In the genomic region with DNA sequence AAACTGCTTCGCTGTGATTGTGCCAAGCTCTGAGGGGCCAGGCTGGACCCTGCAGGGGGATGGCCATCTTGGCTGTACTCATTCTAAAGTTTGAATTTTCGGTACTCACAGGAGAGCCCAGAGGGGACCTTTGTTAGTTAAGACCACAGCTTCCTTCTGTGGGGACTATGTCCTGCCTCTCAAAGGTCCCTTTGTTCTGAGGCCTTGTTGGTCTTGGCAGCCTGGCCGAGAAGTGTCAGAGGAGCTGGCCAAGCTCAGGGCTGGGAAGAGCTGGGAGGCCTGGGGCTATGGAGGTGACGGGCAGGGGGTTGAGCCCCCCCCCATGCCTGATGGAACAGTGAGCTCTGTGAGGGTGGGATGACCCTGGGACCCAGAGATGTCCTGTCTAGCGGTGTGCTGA, we compare ENCODE assay signal across 11 mouse cellular contexts. TPM values are rescaled to one million over a fixed set of nuclear protein-coding genes. Genes with fewer than 3 reads are reported as not detected.
DNase-seq lines count a peak whose midpoint lies in the region; ATAC-seq and TF ChIP-seq lines count a peak whose summit lies in the region.
"Had no signal": no experiment of that assay in that cellular context is flagged by ENCODE, and none has a peak within 500 bp of the region (broad histone marks: within the 10 kb centered on the region; RNA-seq: fewer than 3 reads in every experiment).

No protein-coding gene starts in this region.

- no peak for TF ChIP-seq POLR2A in heart, adult 2 months (IDR thresholded peaks at IDR 0.05; ENCODE audit: insufficient read depth, low read depth, low read length)

- H3K27ac ChIP-seq in heart, embryonic 10.5 days = peak overlapping the region; percentile 52
- H3K27ac ChIP-seq in heart, adult 2 months = no peak overlapping the region
- peak overlapping the region; percentile 54 for H3K27ac ChIP-seq in limb, embryonic 11.5 days (replicated peaks; ENCODE audit: low read depth, low read length)
- no peak overlapping the region for H3K27ac ChIP-seq in liver, postnatal 0 days (ENCODE audit: low read depth)

- no peaks in the 10 kb centered on the region for H3K36me3 ChIP-seq in heart, embryonic 10.5 days
- H3K36me3 ChIP-seq in heart, adult 2 months (ENCODE audit: control insufficient read depth, insufficient read depth, low read length) = no peaks in the 10 kb centered on the region
- H3K36me3 ChIP-seq in limb, embryonic 11.5 days (ENCODE audit: control insufficient read depth, insufficient read depth, low read length) = no peaks in the 10 kb centered on the region
- no peaks in the 10 kb centered on the region for H3K36me3 ChIP-seq in liver, postnatal 0 days (replicated peaks; ENCODE audit: insufficient read depth, low read length)

- no peak for DNase-seq in heart, embryonic 10.5 days (ENCODE audit: low spot score)
- no peak for DNase-seq in heart, adult 2 months
- peak; percentile 67 to 70 for DNase-seq in right cerebral cortex, postnatal 10 days (ENCODE audit: low spot score in 2 of 2)
- no peak for DNase-seq in right cerebral cortex, postnatal 36 days (ENCODE audit: low spot score in 2 of 2)
- no peak for DNase-seq in limb, embryonic 11.5 days (ENCODE audit: low spot score)
- no peak for DNase-seq in ovary, adult 18-20 months (ENCODE audit: low spot score)
- no peak for DNase-seq in urinary bladder, adult 18-20 months (ENCODE audit: low spot score in 2 of 2)
- DNase-seq in liver, postnatal 0 days = no peak
- DNase-seq: lung, adult 18-20 months had no signal

- H3K9me3 ChIP-seq in heart, embryonic 10.5 days = no peaks in the 10 kb centered on the region
- no peaks in the 10 kb centered on the region for H3K9me3 ChIP-seq in limb, embryonic 11.5 days (ENCODE audit: control insufficient read depth, low read length)
- H3K9me3 ChIP-seq in liver, postnatal 0 days (ENCODE audit: low read length) = no peaks in the 10 kb centered on the region

- TF ChIP-seq CTCF in heart, adult 2 months (IDR thresholded peaks at IDR 0.05) = no peak
- no peak for TF ChIP-seq CTCF in liver, postnatal 0 days (IDR thresholded peaks at IDR 0.05; ENCODE audit: low read depth)

- intact Hi-C loops in heart, adult 2 months (cut with DNase I) = no loop called here

- 58% methylated on average over 5 of the region's 5 CpGs for WGBS in heart, embryonic 10.5 days
- WGBS in heart, adult 2 months = 67% methylated on average over 5 of the region's 5 CpGs
- 74% methylated on average over 5 of the region's 5 CpGs for WGBS in limb, embryonic 11.5 days
- 60% methylated on average over 5 of the region's 5 CpGs for WGBS in liver, postnatal 0 days (ENCODE audit: insufficient replicate concordance)

- no peak overlapping the region for H3K9ac ChIP-seq in heart, adult 2 months (ENCODE audit: low read depth, low read length)
- peak overlapping the region; percentile 5; the same call in 1 of the 2 replicates for H3K9ac ChIP-seq in limb, embryonic 11.5 days (ENCODE audit: low read length)
- no peak overlapping the region for H3K9ac ChIP-seq in liver, postnatal 0 days (replicated peaks)

- no peak overlapping the region for H3K4me2 ChIP-seq in limb, embryonic 11.5 days (ENCODE audit: low read depth, severe bottlenecking)
- no peak overlapping the region for H3K4me2 ChIP-seq in liver, postnatal 0 days (ENCODE audit: low read depth, low read length)

- no peak overlapping the region for H3K4me3 ChIP-seq in heart, embryonic 10.5 days
- no peak overlapping the region for H3K4me3 ChIP-seq in heart, adult 2 months
- H3K4me3 ChIP-seq in limb, embryonic 11.5 days (ENCODE audit: low read depth, low read length) = no peak overlapping the region
- no peak overlapping the region for H3K4me3 ChIP-seq in liver, postnatal 0 days (ENCODE audit: low read depth, low read length)

- peaks cover 27% of the 10 kb centered on the region for H3K4me1 ChIP-seq in heart, embryonic 10.5 days
- peaks cover 6% of the 10 kb centered on the region for H3K4me1 ChIP-seq in heart, adult 2 months (ENCODE audit: control insufficient read depth, insufficient read depth, low read length)
- H3K4me1 ChIP-seq in limb, embryonic 11.5 days (ENCODE audit: control insufficient read depth, insufficient read depth, low read length) = peaks cover 15% of the 10 kb centered on the region
- H3K4me1 ChIP-seq in liver, postnatal 0 days (ENCODE audit: insufficient read depth) = no peaks in the 10 kb centered on the region

- no peaks in the 10 kb centered on the region for H3K79me2 ChIP-seq in heart, adult 2 months (replicated peaks; ENCODE audit: control insufficient read depth, insufficient read depth, low read length)

- H3K27me3 ChIP-seq in heart, embryonic 10.5 days (ENCODE audit: insufficient read depth, poor library complexity, severe bottlenecking) = peaks cover 24% of the 10 kb centered on the region
- H3K27me3 ChIP-seq in heart, adult 2 months (ENCODE audit: control insufficient read depth, insufficient read depth, low read length) = no peaks in the 10 kb centered on the region
- no peaks in the 10 kb centered on the region for H3K27me3 ChIP-seq in limb, embryonic 11.5 days (ENCODE audit: control insufficient read depth, insufficient read depth, low read length)
- peaks cover 6% of the 10 kb centered on the region; the same call in 1 of the 2 replicates for H3K27me3 ChIP-seq in liver, postnatal 0 days (ENCODE audit: insufficient read depth, low read length)
- H3K27me3 ChIP-seq: Patski had no signal

- no peak for TF ChIP-seq EP300 in heart, adult 2 months (IDR thresholded peaks at IDR 0.05; ENCODE audit: insufficient read depth, low read depth, low read length)
- no peak for TF ChIP-seq EP300 in liver, postnatal 0 days (IDR thresholded peaks at IDR 0.05; ENCODE audit: low read depth)

- ATAC-seq in limb, embryonic 11.5 days (ENCODE audit: insufficient number of reproducible peaks, low FRiP score, low TSS enrichment, low read depth) = no peak
- ATAC-seq in liver, postnatal 0 days = no peak
- ATAC-seq: Patski had no signal

RNA-seq across cellular contexts. Expression of a gene that starts 36.8 kb away (rescaled TPM):
- polyA plus RNA-seq in heart, embryonic 10.5 days (2016; fragmentation: Nextera tagmentation; extraction: Ambion mirVana) = 0.90 and 1.5 TPM in 2 replicates
- total RNA-seq in heart, adult 2 months (2021) = 1 to 10 TPM; 2.0 to 2.3 TPM
- 1.4 and 1.9 TPM in 2 replicates for polyA plus RNA-seq in heart, adult 2 months (2012; rRNA removed)
- polyA plus RNA-seq in limb, embryonic 11.5 days (2014; fragmentation: Nextera tagmentation; extraction: Ambion mirVana) = 0.51 and 0.71 TPM in 2 replicates
- 0.07 and 0.08 TPM in 2 replicates for polyA plus RNA-seq in liver, postnatal 0 days (2015; fragmentation: Nextera tagmentation; extraction: Ambion mirVana)
- total RNA-seq: layer of hippocampus, adult 18-20 months had no signal

RNA-seq across cellular contexts. Expression of a gene that starts 55.3 kb away (rescaled TPM):
- polyA plus RNA-seq in heart, embryonic 10.5 days (2016; fragmentation: Nextera tagmentation; extraction: Ambion mirVana) = 0.60 and 0.96 TPM in 2 replicates
- total RNA-seq in heart, adult 2 months (2021) = 1 to 10 TPM; 2.0 to 2.1 TPM
- polyA plus RNA-seq in heart, adult 2 months (2012; rRNA removed) = 2.3 and 2.4 TPM in 2 replicates
- 1.5 and 1.9 TPM in 2 replicates for polyA plus RNA-seq in limb, embryonic 11.5 days (2014; fragmentation: Nextera tagmentation; extraction: Ambion mirVana)
- 0.34 TPM in 1 of 2 replicates, not detected in the other for polyA plus RNA-seq in liver, postnatal 0 days (2015; fragmentation: Nextera tagmentation; extraction: Ambion mirVana)

Comparison
In these comparisons a context has a peak if more than half of its experiments do, and no peak if none do; other contexts are left out.
1. DNase-seq: peak in right cerebral cortex, postnatal 10 days (2 of 2); none in heart, embryonic 10.5 days (single experiment), heart, adult 2 months (0 of 2), right cerebral cortex, postnatal 36 days (0 of 2), limb, embryonic 11.5 days (single experiment), ovary, adult 18-20 months (single experiment), urinary bladder, adult 18-20 months (0 of 2) and liver, postnatal 0 days (single experiment).
2. H3K27ac ChIP-seq: peak in heart, embryonic 10.5 days (single experiment) and limb, embryonic 11.5 days (single experiment); none in heart, adult 2 months (single experiment) and liver, postnatal 0 days (single experiment).